17 mouse cellular contexts compared by ENCODE assay signal in the genomic region with DNA sequence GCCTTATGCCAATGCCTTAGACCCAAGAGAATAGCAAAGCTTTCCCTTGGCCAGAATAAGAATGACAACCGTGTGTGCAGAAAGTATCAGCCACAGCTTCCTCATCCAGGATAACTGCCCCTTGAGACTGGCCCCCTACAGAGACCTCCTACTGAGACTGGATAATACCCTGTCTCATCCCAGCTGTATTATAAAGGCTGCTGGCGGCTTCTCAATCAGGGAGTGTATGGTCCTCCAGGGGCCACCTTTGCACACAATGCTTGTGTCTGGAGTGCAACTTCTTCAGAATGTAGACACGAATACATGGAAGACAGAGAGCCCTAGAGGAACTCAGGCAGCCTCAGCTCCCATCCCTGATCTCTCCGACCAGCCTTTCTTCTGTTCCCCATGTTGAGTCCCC.
"Had no signal": no experiment of that assay in that cellular context is flagged by ENCODE, and none has a peak within 500 bp of the region (broad histone marks: within the 10 kb centered on the region; RNA-seq: fewer than 3 reads in every experiment).

No protein-coding gene starts in this region.

- H3K27me3 ChIP-seq: midbrain, embryonic 12.5 days; neural tube, embryonic 13.5 days; neural tube, embryonic 15.5 days; stomach, embryonic 15.5 days had no signal

- H3K9me3 ChIP-seq: midbrain, embryonic 12.5 days; neural tube, embryonic 15.5 days; stomach, embryonic 15.5 days had no signal

- H3K27ac ChIP-seq: midbrain, embryonic 10.5 days; midbrain, embryonic 12.5 days; neural tube, embryonic 13.5 days; neural tube, embryonic 15.5 days; stomach, embryonic 15.5 days; stomach, postnatal 0 days had no signal

- ATAC-seq: midbrain, embryonic 16.5 days had no signal

- H3K4me1 ChIP-seq: midbrain, embryonic 12.5 days; neural tube, embryonic 13.5 days; neural tube, embryonic 15.5 days; stomach, embryonic 15.5 days had no signal

- H3K36me3 ChIP-seq: midbrain, embryonic 10.5 days; midbrain, embryonic 12.5 days; neural tube, embryonic 13.5 days; neural tube, embryonic 15.5 days; stomach, embryonic 15.5 days had no signal

- H3K4me3 ChIP-seq: midbrain, embryonic 10.5 days; midbrain, embryonic 12.5 days; myocyte; neural tube, embryonic 13.5 days; neural tube, embryonic 15.5 days; stomach, embryonic 15.5 days had no signal

- H3K4me2 ChIP-seq: lung, embryonic 14.5 days; midbrain, embryonic 12.5 days; neural tube, embryonic 13.5 days; neural tube, embryonic 15.5 days; stomach, embryonic 15.5 days had no signal

- DNase-seq: lung, adult 18-20 months; lung, embryonic 14.5 days; lung, postnatal 10 days; lung, postnatal 4 days; midbrain, embryonic 14.5 days; right cerebral cortex, postnatal 14 days; thymus, adult 2 months; thymus, postnatal 25 days; thymus, postnatal 4 days had no signal

- H3K9ac ChIP-seq: lung, embryonic 14.5 days; midbrain, embryonic 12.5 days; neural tube, embryonic 13.5 days; neural tube, embryonic 15.5 days; stomach, embryonic 15.5 days had no signal
